Mouse (Mus musculus) neural tube, embryonic 11.5 days (tissue): ENCODE data around the gene Bcl2l14. TPM values are rescaled to one million over a fixed set of nuclear protein-coding genes. Genes with fewer than 3 reads are reported as not detected.

Experiments
- ATAC-seq: fragments of 200-750 bp; cut with Nextera tagmentation; 2 replicates; pipeline ENCODE4 v1.8.0; 2017; ENCODE audit warnings: moderate number of reproducible peaks, mild to moderate bottlenecking, moderate TSS enrichment, moderate library complexity; ENCODE audit not compliant: insufficient read depth, low FRiP score, low TSS enrichment
- DNase-seq: peaks from one replicate; pipeline ENCODE4 v3.0.0-alpha.2; 2015; ENCODE audit warnings: low spot score
- H3K27ac ChIP-seq: fragments of 300-500 bp; sonication (generic); 2 replicates; pipeline ENCODE4 v1.5.1; 2014; ENCODE audit warnings: low read depth, mild to moderate bottlenecking, low read length
- H3K27me3 ChIP-seq: fragments of 300-500 bp; sonication (generic); 2 replicates; pipeline ENCODE4 v1.6.1; 2014; ENCODE audit warnings: mild to moderate bottlenecking, low read length, mixed read lengths; ENCODE audit not compliant: control insufficient read depth, insufficient read depth
- H3K36me3 ChIP-seq: fragments of 300-500 bp; sonication (generic); 2 replicates; pipeline ENCODE4 v1.6.1; 2014; ENCODE audit warnings: mild to moderate bottlenecking, low read length, moderate library complexity, mixed read lengths; ENCODE audit not compliant: control insufficient read depth, insufficient read depth
- H3K4me1 ChIP-seq: fragments of 300-500 bp; sonication (generic); 2 replicates; pipeline ENCODE4 v1.6.1; 2014; ENCODE audit warnings: low read length, mixed read lengths; ENCODE audit not compliant: control insufficient read depth, insufficient read depth
- H3K4me2 ChIP-seq: fragments of 300-500 bp; sonication (generic); 2 replicates; pipeline ENCODE4 v1.6.1; 2014; ENCODE audit warnings: low read depth, mild to moderate bottlenecking, moderate library complexity
- H3K4me3 ChIP-seq: fragments of 300-500 bp; sonication (generic); 2 replicates; pipeline ENCODE4 v1.5.1; 2014; ENCODE audit warnings: low read depth, low read length
- H3K9ac ChIP-seq: fragments of 300-500 bp; sonication (generic); 2 replicates; pipeline ENCODE4 v1.6.1; 2014; ENCODE audit warnings: mild to moderate bottlenecking, low read length
- H3K9me3 ChIP-seq: fragments of 300-500 bp; sonication (generic); 2 replicates; pipeline ENCODE4 v1.6.1; 2016; ENCODE audit warnings: low read length; ENCODE audit not compliant: control insufficient read depth
- WGBS: fragments of 180-500 bp; shearing (Covaris S2); extraction: QIAGEN DNeasy Blood & Tissue Kit; methylation state at CpG from one replicate; pipeline ENCODE4 v1.1.7; 2014; 5-methylcytosine and 5-hydroxymethylcytosine counted together
- polyA plus RNA-seq: library from polyadenylated mRNA; unstranded; fragments of >200 nt; fragmentation: Nextera tagmentation; extraction: Ambion mirVana; gene quantifications from 2 replicates; pipeline ENCODE4 v1.2.1, GENCODE M21; 2014

The Bcl2l14 gene
- polyA plus RNA-seq, 1 experiment from 2014 or later = not detected

GRCm38 (mm10) chr6:134416556-134417105 lies 20.5 kb downstream of the Bcl2l14 start:
- DNase-seq = no peak
- no peak overlapping the region for H3K4me2 ChIP-seq

GRCm38 (mm10) chr6:134417886-134418285 lies 21.8 kb downstream of the Bcl2l14 start:
- Histone ChIP-seq H3K4me2 (no peak overlapping the region), H3K4me1 (no peaks in the 10 kb centered on the region), H3K27me3 (no peaks in the 10 kb centered on the region), H3K9me3 (no peaks in the 10 kb centered on the region), H3K4me3 (no peak overlapping the region), H3K9ac (no peak overlapping the region), H3K36me3 (no peaks in the 10 kb centered on the region), H3K27ac (no peak overlapping the region)
- DNase-seq (no peak), ATAC-seq (no peak)
- WGBS = 89% methylated on average over 3 of the region's 3 CpGs

More at GRCm38 (mm10) chr6:134416556-134417105, 20.5 kb downstream of the Bcl2l14 start:
- H3K4me1 ChIP-seq = no peaks in the 10 kb centered on the region
- 54% methylated on average over 3 of the region's 3 CpGs for WGBS
- no peak overlapping the region for H3K27ac ChIP-seq
- H3K4me3 ChIP-seq = no peak overlapping the region
- H3K9ac ChIP-seq = no peak overlapping the region
- no peaks in the 10 kb centered on the region for H3K36me3 ChIP-seq
- no peaks in the 10 kb centered on the region for H3K27me3 ChIP-seq
- no peak for ATAC-seq
- H3K9me3 ChIP-seq = no peaks in the 10 kb centered on the region

GRCm38 (mm10) chr6:134420375-134420774 lies 24.3 kb downstream of the Bcl2l14 start:
- Histone ChIP-seq H3K27me3 (no peaks in the 10 kb centered on the region), H3K4me2 (no peak overlapping the region), H3K9ac (no peak overlapping the region), H3K36me3 (no peaks in the 10 kb centered on the region), H3K4me1 (no peaks in the 10 kb centered on the region), H3K9me3 (no peaks in the 10 kb centered on the region), H3K27ac (no peak overlapping the region), H3K4me3 (no peak overlapping the region)
- 76% methylated on average over 8 of the region's 8 CpGs for WGBS
- no peak for ATAC-seq
- no peak for DNase-seq

GRCm38 (mm10) chr6:134421921-134422320 lies 25.8 kb downstream of the Bcl2l14 start:
- no peak overlapping the region for H3K4me2 ChIP-seq
- H3K36me3 ChIP-seq = no peaks in the 10 kb centered on the region

GRCm38 (mm10) chr6:134425216-134425717 lies 29.1 kb downstream of the Bcl2l14 start:
- Histone ChIP-seq H3K4me3 (no peak overlapping the region), H3K4me1 (no peaks in the 10 kb centered on the region), H3K36me3 (no peaks in the 10 kb centered on the region), H3K27me3 (no peaks in the 10 kb centered on the region), H3K9me3 (no peaks in the 10 kb centered on the region), H3K9ac (no peak overlapping the region), H3K4me2 (no peak overlapping the region), H3K27ac (no peak overlapping the region)
- DNase-seq (peak; percentile 66), ATAC-seq (peak; percentile 49)
- WGBS = 36% methylated on average over 11 of the region's 11 CpGs

More at GRCm38 (mm10) chr6:134421921-134422320, 25.8 kb downstream of the Bcl2l14 start:
- Histone ChIP-seq H3K4me3 (no peak overlapping the region), H3K27ac (no peak overlapping the region), H3K4me1 (no peaks in the 10 kb centered on the region), H3K27me3 (no peaks in the 10 kb centered on the region), H3K9ac (no peak overlapping the region), H3K9me3 (no peaks in the 10 kb centered on the region)
- 93% methylated on average over 6 of the region's 6 CpGs for WGBS
- DNase-seq (no peak), ATAC-seq (no peak)

GRCm38 (mm10) chr6:134427165-134427564 lies 31.0 kb downstream of the Bcl2l14 start:
- H3K27me3 ChIP-seq = no peaks in the 10 kb centered on the region
- 82% methylated on average over 3 of the region's 3 CpGs for WGBS
- no peak overlapping the region for H3K9ac ChIP-seq
- H3K4me2 ChIP-seq = no peak overlapping the region
- H3K9me3 ChIP-seq = no peaks in the 10 kb centered on the region
- H3K36me3 ChIP-seq = no peaks in the 10 kb centered on the region
- H3K4me1 ChIP-seq = no peaks in the 10 kb centered on the region
- no peak overlapping the region for H3K4me3 ChIP-seq
- ATAC-seq (no peak), DNase-seq (no peak)
- no peak overlapping the region for H3K27ac ChIP-seq

GRCm38 (mm10) chr6:134428455-134428854 lies 32.3 kb downstream of the Bcl2l14 start:
- H3K4me1 ChIP-seq = no peaks in the 10 kb centered on the region
- no peak overlapping the region for H3K27ac ChIP-seq
- H3K9ac ChIP-seq = no peak overlapping the region
- WGBS = 58% methylated on average over 5 of the region's 5 CpGs
- H3K27me3 ChIP-seq = no peaks in the 10 kb centered on the region
- H3K4me3 ChIP-seq = no peak overlapping the region
- H3K36me3 ChIP-seq = no peaks in the 10 kb centered on the region
- no peaks in the 10 kb centered on the region for H3K9me3 ChIP-seq
- ATAC-seq (no peak), DNase-seq (no peak)
- H3K4me2 ChIP-seq = no peak overlapping the region

- H3K27ac ChIP-seq = no peak overlapping the region
- no peaks in the 10 kb centered on the region for H3K36me3 ChIP-seq
- no peak overlapping the region for H3K4me3 ChIP-seq
- no peaks in the 10 kb centered on the region for H3K4me1 ChIP-seq
- H3K9me3 ChIP-seq = no peaks in the 10 kb centered on the region
- ATAC-seq = no peak
- no peak overlapping the region for H3K4me2 ChIP-seq
- 83% methylated on average over 9 of the region's 9 CpGs for WGBS
- H3K9ac ChIP-seq = no peak overlapping the region
- no peak for DNase-seq
- no peaks in the 10 kb centered on the region for H3K27me3 ChIP-seq
Measured at GRCm38 (mm10) chr6:134430161-134430799, 34.2 kb downstream of the Bcl2l14 start.

- H3K36me3 ChIP-seq = no peaks in the 10 kb centered on the region
- no peak overlapping the region for H3K4me2 ChIP-seq
- no peak overlapping the region for H3K9ac ChIP-seq
- no peaks in the 10 kb centered on the region for H3K4me1 ChIP-seq
- WGBS = 42% methylated on average over 4 of the region's 4 CpGs
- H3K27me3 ChIP-seq = no peaks in the 10 kb centered on the region
- H3K9me3 ChIP-seq = no peaks in the 10 kb centered on the region
- H3K4me3 ChIP-seq = no peak overlapping the region
- H3K27ac ChIP-seq = no peak overlapping the region
- no peak; the same call in 1 of the 2 replicates for ATAC-seq
- no peak for DNase-seq
Measured at GRCm38 (mm10) chr6:134431583-134431982, 35.5 kb downstream of the Bcl2l14 start.
